Mouse (Mus musculus): ENCODE results near the gene Fubp3.

DNA sequence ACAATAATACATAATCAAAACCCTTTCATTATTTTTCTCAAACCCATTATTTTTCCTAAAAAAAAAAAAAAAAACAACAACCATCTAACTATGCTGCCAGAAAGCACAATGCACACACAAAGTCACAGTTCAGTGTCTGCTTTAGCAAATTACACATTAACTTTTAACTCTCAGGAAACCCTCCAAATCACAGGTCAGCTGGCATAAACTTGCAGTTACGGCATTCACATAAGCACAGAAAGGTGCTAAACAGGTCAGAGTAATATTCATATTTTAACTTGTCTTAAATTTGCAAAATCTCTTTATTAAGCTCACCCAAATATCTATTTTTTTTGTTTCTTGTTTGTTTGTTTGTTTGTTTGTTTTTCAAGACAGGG is 91.3 kb downstream of the Fubp3 start:
- no peak for TF ChIP-seq CTCF (IDR thresholded peaks at IDR 0.05; ENCODE audit: low read depth, low read length)
- TF ChIP-seq POLR2AphosphoS5 (IDR thresholded peaks at IDR 0.05; ENCODE audit: insufficient replicate concordance, low read depth, low read length): no peak
- TF ChIP-seq GATA2 (IDR thresholded peaks at IDR 0.05; ENCODE audit: borderline replicate concordance, low read depth, low read length): no peak
- no peak for TF ChIP-seq TAL1 (conservative IDR thresholded peaks at IDR 0.05; ENCODE audit: low read depth, low read length)
- no peak for TF ChIP-seq GATA1 (IDR thresholded peaks at IDR 0.05; ENCODE audit: borderline replicate concordance, low read length)

Data from G1E (cell line).